Mouse (Mus musculus) cerebellum, adult 2 months (tissue): ENCODE results near the gene Nhp2.

ENCODE experiments used
- CTCF ChIP-seq: fragments of 200-500 bp; IDR thresholded peaks from 2 replicates; pipeline ENCODE4 v1.5.1; 2011; ENCODE audit warnings: low read depth, mild to moderate bottlenecking, control low read depth, low read length, moderate library complexity, borderline replicate concordance; ENCODE audit not compliant: insufficient read depth
- POLR2A ChIP-seq: fragments of 200-500 bp; IDR thresholded peaks from 2 replicates; pipeline ENCODE4 v1.6.1; 2011; ENCODE audit warnings: low read length, control low read depth, borderline replicate concordance; ENCODE audit not compliant: insufficient read depth

- TF ChIP-seq CTCF (no peak), POLR2A (no peak)
Observed at GRCm38 (mm10) chr11:51637971-51638414, 18.5 kb downstream of the Nhp2 start.
